Comparison of ENCODE assay signal across 8 mouse cellular contexts in genomic region chr13:53201628-53202438, GRCm38 (mm10).
A peak's percentile ranks its signal among the peaks of the same experiment; 100 is the strongest.
DNase-seq lines count a peak whose midpoint lies in the region; ATAC-seq lines count a peak whose summit lies in the region.

No protein-coding gene starts in this region.

- peak overlapping the region; percentile 80 for H3K27ac ChIP-seq in embryonic facial prominence, embryonic 13.5 days
- peak overlapping the region; percentile 85 for H3K27ac ChIP-seq in heart, embryonic 10.5 days

- no peaks in the 10 kb centered on the region for H3K36me3 ChIP-seq in embryonic facial prominence, embryonic 13.5 days
- H3K36me3 ChIP-seq in heart, embryonic 10.5 days, result no peaks in the 10 kb centered on the region

- peak overlapping the region; percentile 37; the same call in 1 of the 2 replicates for H3K9ac ChIP-seq in embryonic facial prominence, embryonic 13.5 days

- no peak overlapping the region for H3K4me3 ChIP-seq in embryonic facial prominence, embryonic 13.5 days
- H3K4me3 ChIP-seq in heart, embryonic 10.5 days, result peak overlapping the region; percentile 37

- ATAC-seq in embryonic facial prominence, embryonic 13.5 days (ENCODE audit: insufficient number of reproducible peaks, insufficient read depth, low FRiP score, low TSS enrichment, low read depth), result no peak

- H3K27me3 ChIP-seq in embryonic facial prominence, embryonic 13.5 days, result no peaks in the 10 kb centered on the region
- H3K27me3 ChIP-seq in heart, embryonic 10.5 days (ENCODE audit: insufficient read depth, poor library complexity, severe bottlenecking), result no peaks in the 10 kb centered on the region

- H3K4me2 ChIP-seq in embryonic facial prominence, embryonic 13.5 days, result peak overlapping the region; percentile 36

- WGBS in embryonic facial prominence, embryonic 13.5 days, result 6% methylated on average over 18 of the region's 18 CpGs
- 9% methylated on average over 18 of the region's 18 CpGs for WGBS in heart, embryonic 10.5 days

- H3K9me3 ChIP-seq in embryonic facial prominence, embryonic 13.5 days, result no peaks in the 10 kb centered on the region
- H3K9me3 ChIP-seq in heart, embryonic 10.5 days, result no peaks in the 10 kb centered on the region

- H3K4me1 ChIP-seq in embryonic facial prominence, embryonic 13.5 days, result peaks cover 95% of the 10 kb centered on the region
- peaks cover 86% of the 10 kb centered on the region for H3K4me1 ChIP-seq in heart, embryonic 10.5 days

- DNase-seq in frontal cortex, postnatal 36 days (ENCODE audit: low spot score in 2 of 2), result peak; percentile 11 to 22
- no peak for DNase-seq in frontal cortex, postnatal 25 days (ENCODE audit: low spot score in 2 of 2)
- peak; percentile 87 for DNase-seq in heart, embryonic 10.5 days (ENCODE audit: low spot score)
- DNase-seq in kidney, adult 18-20 months, result peak; percentile 48
- peak; percentile 62 to 79 for DNase-seq in lung, postnatal 4 days
- DNase-seq in urinary bladder, postnatal 25 days (ENCODE audit: low spot score), result peak; percentile 43
- no peak for DNase-seq in spleen, postnatal 4 days (ENCODE audit: low spot score in 2 of 2)

Comparison
In these comparisons a context has a peak if more than half of its experiments do, and no peak if none do; other contexts are left out.
1. DNase-seq: peak in frontal cortex, postnatal 36 days (2 of 2), heart, embryonic 10.5 days (single experiment), kidney, adult 18-20 months (single experiment), lung, postnatal 4 days (2 of 2) and urinary bladder, postnatal 25 days (single experiment); none in frontal cortex, postnatal 25 days (0 of 2) and spleen, postnatal 4 days (0 of 2).